Mouse (Mus musculus) liver, postnatal 0 days (tissue): Measurements from ENCODE around the gene Slc16a11. TPM values are rescaled to one million over a fixed set of nuclear protein-coding genes. Genes with fewer than 3 reads are reported as not detected.

Source experiments
- ATAC-seq: fragments of 200-750 bp; cut with Nextera tagmentation; 2 replicates; pipeline ENCODE4 v1.8.0; 2017; ENCODE audit warnings: mild to moderate bottlenecking, moderate library complexity
- DNase-seq: peaks from one replicate; pipeline ENCODE4 v3.0.0-alpha.2; 2016
- H3K27ac ChIP-seq: fragments of 300-500 bp; sonication (generic); 2 replicates; pipeline ENCODE4 v1.5.1; 2014; ENCODE audit warnings: antibody characterized with exemption, moderate library complexity, mild to moderate bottlenecking, low read depth
- H3K27me3 ChIP-seq: fragments of 300-500 bp; sonication (generic); 2 replicates; pipeline ENCODE4 v1.6.1; 2014; ENCODE audit warnings: low read length, control low read depth, mixed read lengths; ENCODE audit not compliant: insufficient read depth
- H3K36me3 ChIP-seq: fragments of 300-500 bp; sonication (generic); replicated peaks from 2 replicates; pipeline ENCODE4 v1.6.1; 2014; ENCODE audit warnings: mild to moderate bottlenecking, control low read depth, low read length, moderate library complexity, mixed read lengths; ENCODE audit not compliant: insufficient read depth
- H3K4me1 ChIP-seq: fragments of 300-500 bp; sonication (generic); 2 replicates; pipeline ENCODE4 v1.6.1; 2014; ENCODE audit warnings: antibody characterized with exemption, mild to moderate bottlenecking, control low read depth; ENCODE audit not compliant: insufficient read depth
- H3K4me2 ChIP-seq: fragments of 300-500 bp; sonication (generic); 2 replicates; pipeline ENCODE4 v1.6.1; 2014; ENCODE audit warnings: low read depth, mild to moderate bottlenecking, low read length, moderate library complexity, mixed read lengths
- H3K4me3 ChIP-seq: fragments of 300-500 bp; sonication (generic); 2 replicates; pipeline ENCODE4 v1.5.1; 2014; ENCODE audit warnings: low read depth, low read length
- H3K9ac ChIP-seq: fragments of 300-500 bp; sonication (generic); replicated peaks from 2 replicates; pipeline ENCODE4 v1.6.1; 2014; ENCODE audit warnings: mild to moderate bottlenecking, moderate library complexity
- H3K9me3 ChIP-seq: fragments of 300-500 bp; sonication (generic); 2 replicates; pipeline ENCODE4 v1.6.1; 2016; ENCODE audit warnings: mild to moderate bottlenecking, control low read depth, low read length, mixed read lengths
- CTCF ChIP-seq: sonication (generic); IDR thresholded peaks from 2 replicates; pipeline ENCODE4 v1.5.1; 2016; ENCODE audit warnings: antibody characterized with exemption, low read depth
- EP300 ChIP-seq: IDR thresholded peaks from 2 replicates; pipeline ENCODE4 v1.6.1; 2016; ENCODE audit warnings: antibody characterized with exemption, low read depth, mild to moderate bottlenecking
- WGBS: fragments of 180-500 bp; shearing (Covaris S2); extraction: QIAGEN DNeasy Blood & Tissue Kit; methylation state at CpG from one replicate; pipeline ENCODE4 v1.1.7; 2014; ENCODE audit not compliant: insufficient replicate concordance; 5-methylcytosine and 5-hydroxymethylcytosine counted together
- polyA plus RNA-seq: library from polyadenylated mRNA; unstranded; fragments of >200 nt; fragmentation: Nextera tagmentation; extraction: Ambion mirVana; gene quantifications from 2 replicates; pipeline ENCODE4 v1.2.1, GENCODE M21; 2015

Gene Slc16a11
- polyA plus RNA-seq, 1 experiment from 2014 or later = 1.8 TPM

GRCm38 (mm10) chr11:70237457-70238167, 25.1 kb downstream of the Slc16a11 start, which contains the start of gene 0610010K14Rik:
Gene 0610010K14Rik (minus strand): TSS chr11:70237914.
- TF ChIP-seq EP300 (peak; percentile 27; the same call in 1 of the 2 replicates), CTCF (peak; percentile 79)
- Histone ChIP-seq H3K27me3 (no peaks in the 10 kb centered on the region), H3K36me3 (peaks cover 11% of the 10 kb centered on the region; the same call in 1 of the 2 replicates), H3K9me3 (no peaks in the 10 kb centered on the region), H3K4me1 (peaks cover 21% of the 10 kb centered on the region), H3K4me2 (peak within 1 kb of the TSS; percentile 87), H3K4me3 (peak within 1 kb of the TSS; percentile 92), H3K27ac (peak within 1 kb of the TSS; percentile 94), H3K9ac (peak within 1 kb of the TSS; percentile 96)
- under 1% methylated on average over 62 of the region's 70 CpGs for WGBS
- DNase-seq (peak; percentile 98), ATAC-seq (peak; percentile 92)

GRCm38 (mm10) chr11:70238591-70239440, 26.3 kb downstream of the Slc16a11 start:
- peak overlapping the region; percentile 96 for H3K9ac ChIP-seq
- TF ChIP-seq CTCF (no peak), EP300 (no peak)
- peak overlapping the region; percentile 94 for H3K27ac ChIP-seq
- DNase-seq (no peak), ATAC-seq (no peak)
- peaks cover 11% of the 10 kb centered on the region; the same call in 1 of the 2 replicates for H3K36me3 ChIP-seq
- peaks cover 21% of the 10 kb centered on the region for H3K4me1 ChIP-seq
- peak overlapping the region; percentile 92 for H3K4me3 ChIP-seq
- H3K9me3 ChIP-seq = no peaks in the 10 kb centered on the region
- 10% methylated on average over 22 of the region's 23 CpGs for WGBS
- peak overlapping the region; percentile 87 for H3K4me2 ChIP-seq
- H3K27me3 ChIP-seq = no peaks in the 10 kb centered on the region

GRCm38 (mm10) chr11:70239541-70240279, 27.2 kb downstream of the Slc16a11 start, which contains the start of the genes Gm21988 and Rnasek:
Gene Gm21988 (minus strand): TSS chr11:70239830.
Gene Rnasek (minus strand): TSS chr11:70239842.
- Histone ChIP-seq H3K9ac (peak within 1 kb of the TSS; percentile 96), H3K4me2 (peak within 1 kb of the TSS; percentile 87), H3K9me3 (no peaks in the 10 kb centered on the region), H3K4me1 (peaks cover 21% of the 10 kb centered on the region), H3K27me3 (no peaks in the 10 kb centered on the region), H3K27ac (peak within 1 kb of the TSS; percentile 94), H3K4me3 (peak within 1 kb of the TSS; percentile 92), H3K36me3 (peaks cover 11% of the 10 kb centered on the region; the same call in 1 of the 2 replicates)
- TF ChIP-seq EP300 = peak; percentile 12; the same call in 1 of the 2 replicates
- no peak for TF ChIP-seq CTCF
- peak; percentile 84 for DNase-seq
- peak; percentile 36 for ATAC-seq
- under 1% methylated on average over 27 of the region's 35 CpGs for WGBS

- DNase-seq (no peak), ATAC-seq (no peak)
- H3K4me2 ChIP-seq = no peak overlapping the region
- TF ChIP-seq EP300 (no peak), CTCF (no peak)
- no peak overlapping the region for H3K9ac ChIP-seq
- H3K9me3 ChIP-seq = no peaks in the 10 kb centered on the region
- H3K27ac ChIP-seq = no peak overlapping the region
- H3K4me1 ChIP-seq = peaks cover 13% of the 10 kb centered on the region
- H3K27me3 ChIP-seq = no peaks in the 10 kb centered on the region
- H3K36me3 ChIP-seq = no peaks in the 10 kb centered on the region
- 65% methylated on average over 11 of the region's 11 CpGs for WGBS
- H3K4me3 ChIP-seq = no peak overlapping the region
These were observed 30.0 kb downstream of the Slc16a11 start for GRCm38 (mm10) chr11:70242591-70242990.

GRCm38 (mm10) chr11:70247136-70247845, 34.7 kb downstream of the Slc16a11 start:
- Histone ChIP-seq H3K36me3 (no peaks in the 10 kb centered on the region), H3K27ac (no peak overlapping the region), H3K4me3 (no peak overlapping the region), H3K9me3 (no peaks in the 10 kb centered on the region), H3K4me1 (no peaks in the 10 kb centered on the region), H3K27me3 (peaks cover 8% of the 10 kb centered on the region), H3K9ac (no peak overlapping the region), H3K4me2 (no peak overlapping the region)
- ATAC-seq = peak; percentile 44; the same call in 1 of the 2 replicates
- WGBS = 45% methylated on average over 9 of the region's 9 CpGs
- TF ChIP-seq CTCF = peak; percentile 93
- no peak for TF ChIP-seq EP300
- peak; percentile 77 for DNase-seq
